Mouse (Mus musculus) G1E (cell line): Measurements from ENCODE around the gene Fzr1. TPM values are rescaled to one million over a fixed set of nuclear protein-coding genes. Genes with fewer than 3 reads are reported as not detected.

Experiments used
- ATAC-seq: 2 replicates; pipeline ENCODE4 v1.8.0; 2016; ENCODE audit warnings: mild to moderate bottlenecking; ENCODE audit not compliant: insufficient number of reproducible peaks, poor library complexity, low FRiP score, severe bottlenecking; ENCODE audit errors: extremely low read depth
- DNase-seq: peaks from one replicate; pipeline ENCODE4 v3.0.0; 2012; ENCODE audit warnings: low spot score
- H3K27me3 ChIP-seq: 2 replicates; pipeline ENCODE4 v1.6.1; 2012; ENCODE audit warnings: mild to moderate bottlenecking, low read length, inconsistent platforms; ENCODE audit not compliant: insufficient read depth
- H3K36me3 ChIP-seq: replicated peaks from 2 replicates; pipeline ENCODE3; 2012; ENCODE audit warnings: mild to moderate bottlenecking, inconsistent platforms
- H3K4me1 ChIP-seq: 2 replicates; pipeline ENCODE4 v1.6.1; 2012; ENCODE audit warnings: low read depth, low read length, inconsistent platforms, mixed read lengths; ENCODE audit not compliant: insufficient read depth
- H3K4me3 ChIP-seq: 2 replicates; pipeline ENCODE4 v1.5.1; 2012; ENCODE audit warnings: low read depth, mild to moderate bottlenecking, inconsistent platforms, low read length, moderate library complexity, mixed read lengths
- H3K9me3 ChIP-seq: replicated peaks from 2 replicates; pipeline ENCODE4 v1.6.1; 2012; ENCODE audit warnings: inconsistent platforms
- CTCF ChIP-seq: IDR thresholded peaks from 2 replicates; pipeline ENCODE4 v1.5.1; 2012; ENCODE audit warnings: low read depth, low read length, inconsistent platforms, mixed read lengths
- GATA1 ChIP-seq: IDR thresholded peaks from 2 replicates; pipeline ENCODE4 v1.6.1; 2012; ENCODE audit warnings: borderline replicate concordance, low read length, inconsistent platforms, mixed read lengths
- GATA2 ChIP-seq: IDR thresholded peaks from 2 replicates; pipeline ENCODE4 v1.6.1; 2012; ENCODE audit warnings: low read depth, low read length, inconsistent platforms, borderline replicate concordance
- POLR2AphosphoS5 ChIP-seq: IDR thresholded peaks from 2 replicates; pipeline ENCODE4 v1.6.1; 2012; ENCODE audit warnings: low read depth, low read length, inconsistent platforms; ENCODE audit not compliant: insufficient replicate concordance
- TAL1 ChIP-seq: conservative IDR thresholded peaks from 2 replicates; pipeline ENCODE4 v1.6.1; 2012; ENCODE audit warnings: low read depth, low read length, inconsistent platforms, mixed read lengths
- polyA plus RNA-seq: library from polyadenylated mRNA; stranded (reverse); fragments of >175 nt; gene quantifications from 2 replicates; pipeline ENCODE4 v1.2.3, GENCODE M21; 2012
- total RNA-seq, 2 experiments: library from RNA; stranded (forward) in 1 of 2; stranded (reverse) in 1 of 2; fragments of 200-1000 nt in 1 of 2; fragments of >200 nt in 1 of 2; fragmentation: Nextera tagmentation in 1 of 2; gene quantifications; 2 replicates each; pipeline ENCODE4 v1.2.3; 2014 to 2017

The Fzr1 gene
- total and polyA plus RNA-seq, 3 experiments: 15.8 to 96.2 (median 65.2) TPM

DNA sequence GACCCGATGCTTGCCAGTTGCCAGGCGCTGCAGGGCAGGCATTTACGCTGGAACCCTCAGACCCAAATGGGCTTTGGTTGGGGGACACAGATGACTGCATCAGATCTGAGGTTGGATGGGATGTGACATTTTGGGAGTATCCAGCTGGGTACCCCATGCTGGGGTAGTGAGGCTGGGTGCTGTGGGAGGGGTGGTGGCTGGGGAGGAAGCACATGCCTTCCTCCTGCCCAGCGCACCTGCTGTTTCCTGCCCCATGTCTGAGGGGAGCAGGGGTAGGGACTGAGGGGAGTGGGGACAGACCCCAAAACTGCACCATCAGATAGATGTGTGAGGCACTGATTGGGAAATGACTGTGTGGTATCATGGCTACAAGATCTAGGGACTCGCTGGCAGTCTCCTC lies 18.4 kb upstream of the Fzr1 start:
- Histone ChIP-seq H3K36me3 (peaks cover 30% of the 10 kb centered on the region), H3K4me1 (peaks cover 33% of the 10 kb centered on the region), H3K4me3 (no peak overlapping the region), H3K27me3 (peaks cover 24% of the 10 kb centered on the region; the same call in 1 of the 2 replicates), H3K9me3 (no peaks in the 10 kb centered on the region)
- ATAC-seq (no peak), DNase-seq (no peak)
- TF ChIP-seq GATA1 (no peak), GATA2 (no peak), POLR2AphosphoS5 (no peak), TAL1 (no peak), CTCF (no peak)

DNA sequence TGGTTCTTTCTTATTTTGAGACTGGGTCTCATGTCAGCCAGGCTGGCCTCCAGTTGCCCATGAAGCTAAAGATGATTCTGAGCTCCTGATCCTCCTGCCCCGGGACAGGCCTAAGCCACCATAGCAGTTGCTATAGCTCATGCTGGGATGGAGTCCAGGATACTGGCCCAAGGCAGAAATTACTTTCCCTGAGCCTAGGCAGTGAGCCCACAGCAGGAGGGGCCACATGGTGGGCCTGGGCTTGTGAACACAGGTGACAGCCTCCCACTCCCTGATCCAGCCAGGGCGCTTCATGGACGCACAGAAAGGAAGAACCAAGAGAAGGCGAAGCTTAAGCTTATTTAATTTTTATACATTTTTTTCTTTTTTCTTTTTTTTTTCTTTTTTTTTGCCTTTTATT lies 17.5 kb upstream of the Fzr1 start:
- no peak for DNase-seq
- Histone ChIP-seq H3K4me3 (no peak overlapping the region), H3K27me3 (peaks cover 24% of the 10 kb centered on the region; the same call in 1 of the 2 replicates), H3K4me1 (peaks cover 24% of the 10 kb centered on the region), H3K9me3 (no peaks in the 10 kb centered on the region), H3K36me3 (peaks cover 35% of the 10 kb centered on the region)
- no peak for ATAC-seq
- TF ChIP-seq TAL1: no peak
- no peak for TF ChIP-seq POLR2AphosphoS5
- no peak for TF ChIP-seq GATA1
- TF ChIP-seq CTCF: no peak
- TF ChIP-seq GATA2: no peak

DNA sequence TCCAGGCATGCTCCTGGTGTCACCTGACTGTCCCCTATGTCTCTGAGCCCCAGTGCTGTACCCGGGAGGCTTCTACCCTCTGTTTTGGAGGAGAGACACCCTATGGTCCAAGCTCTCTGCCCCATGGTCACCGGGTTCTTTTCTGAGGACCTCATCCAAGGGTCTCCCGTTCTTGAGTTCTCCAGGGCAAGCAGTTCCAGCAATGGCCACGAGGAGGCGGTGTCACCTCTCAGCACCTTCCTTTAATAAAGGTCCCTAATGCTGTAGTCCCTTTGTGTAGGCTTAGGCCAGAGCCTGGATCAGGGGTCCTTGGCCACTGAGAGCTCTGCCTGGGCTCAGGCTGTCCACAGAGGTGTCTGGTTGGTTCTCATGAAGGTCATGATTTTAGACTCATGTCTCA lies 16.8 kb upstream of the Fzr1 start:
- H3K4me3 ChIP-seq: no peak overlapping the region
- DNase-seq (no peak), ATAC-seq (no peak; the same call in 1 of the 2 replicates)
- peaks cover 35% of the 10 kb centered on the region for H3K36me3 ChIP-seq
- no peaks in the 10 kb centered on the region for H3K9me3 ChIP-seq
- peaks cover 23% of the 10 kb centered on the region; the same call in 1 of the 2 replicates for H3K27me3 ChIP-seq
- no peak for TF ChIP-seq GATA1
- peak; percentile 99 for TF ChIP-seq CTCF
- TF ChIP-seq GATA2: no peak
- peaks cover 23% of the 10 kb centered on the region for H3K4me1 ChIP-seq

GRCm38 (mm10) chr10:81393456-81394063 lies 15.2 kb upstream of the Fzr1 start:
- peaks cover 43% of the 10 kb centered on the region for H3K36me3 ChIP-seq
- ATAC-seq: no peak
- H3K9me3 ChIP-seq: no peaks in the 10 kb centered on the region
- no peak for TF ChIP-seq CTCF
- TF ChIP-seq GATA2: no peak
- TF ChIP-seq GATA1: no peak
- no peak for TF ChIP-seq POLR2AphosphoS5
- no peak for TF ChIP-seq TAL1
- no peak for DNase-seq
- peaks cover 15% of the 10 kb centered on the region; the same call in 1 of the 2 replicates for H3K27me3 ChIP-seq
- peaks cover 35% of the 10 kb centered on the region for H3K4me1 ChIP-seq
- H3K4me3 ChIP-seq: peak overlapping the region; percentile 44; the same call in 1 of the 2 replicates

DNA sequence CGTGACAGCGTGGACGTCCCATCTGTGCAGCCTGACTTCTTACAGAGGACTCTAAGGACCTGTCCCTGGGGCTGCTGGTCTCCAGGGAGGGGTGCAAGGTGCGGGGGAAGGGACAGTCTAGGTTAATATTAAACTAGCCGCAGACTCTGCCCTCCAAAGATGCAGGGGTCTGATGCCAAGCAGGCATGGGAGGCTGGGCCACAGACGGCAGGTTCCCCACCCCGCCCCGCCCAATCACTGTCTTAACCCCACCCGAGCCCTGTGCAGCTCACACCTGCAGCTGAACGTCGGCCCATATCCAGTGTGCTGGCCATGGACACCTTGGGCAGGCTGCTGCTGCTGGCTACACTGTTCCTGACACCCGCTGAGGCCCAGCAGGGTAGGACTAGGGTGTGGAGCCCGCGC lies 14.5 kb upstream of the Fzr1 start, which contains the start of gene Smim24:
Smim24 (plus strand) TSS at position 271 of the 405 bp plus-strand sequence.
- H3K4me1 ChIP-seq: peaks cover 40% of the 10 kb centered on the region
- peak within 1 kb of the TSS; percentile 44; the same call in 1 of the 2 replicates for H3K4me3 ChIP-seq
- H3K36me3 ChIP-seq: peaks cover 51% of the 10 kb centered on the region
- H3K9me3 ChIP-seq: no peaks in the 10 kb centered on the region
- ATAC-seq (no peak), DNase-seq (no peak)
- H3K27me3 ChIP-seq: peaks cover 13% of the 10 kb centered on the region; the same call in 1 of the 2 replicates
- TF ChIP-seq GATA2 (no peak), CTCF (no peak), TAL1 (no peak), GATA1 (no peak), POLR2AphosphoS5 (no peak)

DNA sequence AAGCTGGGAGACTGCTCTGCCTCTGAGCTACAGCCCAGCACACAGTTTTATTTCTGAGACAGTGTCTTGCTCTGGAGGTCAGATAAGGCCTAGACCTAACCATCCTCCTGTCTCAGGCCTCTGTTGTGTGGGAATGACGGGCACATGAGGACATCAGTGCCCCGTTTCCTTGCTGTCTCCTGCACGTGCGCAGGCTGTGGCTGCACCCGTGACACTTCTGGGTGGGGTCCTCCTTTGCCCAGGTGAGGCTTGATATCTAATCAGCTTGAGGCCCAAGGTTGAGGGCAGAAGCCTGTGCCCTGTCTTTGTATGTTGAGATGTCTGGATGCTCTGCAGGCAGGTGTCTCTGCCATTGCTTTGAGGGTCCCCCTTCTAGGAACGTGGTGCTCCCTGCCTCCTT lies 14.0 kb upstream of the Fzr1 start:
- peaks cover 45% of the 10 kb centered on the region for H3K4me1 ChIP-seq
- H3K4me3 ChIP-seq: no peak overlapping the region
- DNase-seq (no peak), ATAC-seq (no peak)
- peaks cover 56% of the 10 kb centered on the region for H3K36me3 ChIP-seq
- peaks cover 8% of the 10 kb centered on the region; the same call in 1 of the 2 replicates for H3K27me3 ChIP-seq
- no peak for TF ChIP-seq GATA1
- no peak for TF ChIP-seq POLR2AphosphoS5
- no peaks in the 10 kb centered on the region for H3K9me3 ChIP-seq

DNA sequence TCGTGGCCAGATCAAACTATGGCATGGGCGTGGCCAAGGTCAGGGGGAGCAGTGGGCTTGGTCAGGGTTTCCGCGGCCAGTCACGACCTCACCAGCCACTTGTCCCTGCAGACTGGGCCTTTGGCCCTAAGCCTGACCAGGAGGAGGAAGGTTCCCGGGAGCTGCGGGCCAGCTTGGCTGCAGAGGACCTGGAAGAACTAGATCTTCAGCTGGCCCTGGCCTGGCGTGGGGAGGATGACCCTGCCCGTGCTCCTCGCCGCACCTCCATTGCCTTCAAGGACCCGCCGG lies 12.3 kb upstream of the Fzr1 start:
- DNase-seq (no peak), ATAC-seq (no peak)
- H3K9me3 ChIP-seq: no peaks in the 10 kb centered on the region
- TF ChIP-seq GATA1 (no peak), GATA2 (no peak), TAL1 (no peak), CTCF (no peak), POLR2AphosphoS5 (no peak)
- H3K27me3 ChIP-seq: peaks cover 2% of the 10 kb centered on the region; the same call in 1 of the 2 replicates
- H3K36me3 ChIP-seq: peaks cover 72% of the 10 kb centered on the region
- peaks cover 62% of the 10 kb centered on the region for H3K4me1 ChIP-seq
- H3K4me3 ChIP-seq: no peak overlapping the region
